Mouse (Mus musculus): Measurements from ENCODE around the gene Bsnd.

DNA sequence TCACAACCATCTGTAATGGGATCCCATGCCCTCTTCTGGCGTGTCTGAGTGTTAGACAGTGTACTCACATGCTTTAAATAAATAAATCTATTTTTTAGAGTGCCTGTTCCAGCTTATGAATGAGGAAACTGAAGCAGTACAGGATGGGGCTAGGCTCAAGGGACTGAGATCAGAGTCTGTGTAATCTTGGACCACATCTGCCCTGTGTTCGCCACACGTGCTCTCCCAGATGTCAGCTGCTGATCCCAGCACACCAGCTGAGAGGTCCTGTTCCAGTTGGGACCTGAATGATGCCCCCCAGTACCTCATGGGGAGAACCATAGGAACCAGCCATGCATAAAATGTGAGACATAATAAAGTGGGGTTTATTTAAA is 6.4 kb upstream of the Bsnd start:
- TF ChIP-seq CTCF (conservative IDR thresholded peaks at IDR 0.05; ENCODE audit: low read length) (no peak), POU5F1 (IDR thresholded peaks at IDR 0.05; ENCODE audit: borderline replicate concordance, low read length) (no peak), NANOG (IDR thresholded peaks at IDR 0.05; ENCODE audit: borderline replicate concordance, low read length) (no peak)
